In the genomic region with DNA sequence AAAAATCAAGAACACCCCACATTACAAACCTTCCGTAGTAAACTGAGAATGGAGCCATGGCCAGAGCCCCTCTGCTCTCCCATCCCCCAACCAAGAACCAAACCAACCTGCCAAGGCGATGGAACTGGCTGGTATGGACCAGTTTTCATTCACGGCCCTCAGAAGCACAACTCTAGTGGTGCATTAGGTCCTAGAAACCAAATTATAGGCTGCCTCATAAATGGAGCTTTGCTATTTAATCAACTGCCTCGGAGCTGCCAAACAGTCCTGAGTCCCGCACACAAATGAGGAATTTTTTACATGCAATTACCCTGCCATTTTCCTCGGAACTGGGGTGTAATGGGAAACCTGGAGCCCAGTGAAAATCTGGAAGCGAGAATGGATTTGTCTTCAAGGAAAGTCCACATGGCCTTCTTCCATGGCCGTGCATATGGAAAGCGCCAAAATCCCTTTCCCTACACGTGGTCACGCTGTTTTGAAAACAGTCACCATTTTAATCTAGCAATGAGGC, we compare ENCODE assay signal across 8 mouse cellular contexts. TPM values are rescaled to one million over a fixed set of nuclear protein-coding genes. Genes with fewer than 3 reads are reported as not detected.
A peak's percentile ranks its signal among the peaks of the same experiment; 100 is the strongest.
DNase-seq lines count a peak whose midpoint lies in the region; ATAC-seq lines count a peak whose summit lies in the region.

No protein-coding gene starts in this region.

- peak overlapping the region; percentile 100 for H3K9ac ChIP-seq in liver, embryonic 11.5 days (ENCODE audit: low read depth, low read length)
- H3K9ac ChIP-seq in stomach, embryonic 16.5 days (ENCODE audit: low read length): peak overlapping the region; percentile 100

- no peak for ATAC-seq in liver, embryonic 11.5 days (replicated peaks; ENCODE audit: low FRiP score)
- no peak for ATAC-seq in stomach, embryonic 16.5 days (ENCODE audit: insufficient read depth, low FRiP score)

- H3K4me3 ChIP-seq in forebrain, embryonic 10.5 days: peak overlapping the region; percentile 100
- H3K4me3 ChIP-seq in liver, embryonic 11.5 days (ENCODE audit: low read depth, low read length): peak overlapping the region; percentile 100
- H3K4me3 ChIP-seq in stomach, embryonic 16.5 days (replicated peaks; ENCODE audit: low read length): peak overlapping the region; percentile 74

- H3K4me2 ChIP-seq in liver, embryonic 11.5 days: peak overlapping the region; percentile 99
- H3K4me2 ChIP-seq in stomach, embryonic 16.5 days (ENCODE audit: low read depth, low read length): peak overlapping the region; percentile 95

- no peaks in the 10 kb centered on the region for H3K9me3 ChIP-seq in forebrain, embryonic 10.5 days
- no peaks in the 10 kb centered on the region for H3K9me3 ChIP-seq in liver, embryonic 11.5 days (ENCODE audit: control insufficient read depth, low read length)
- no peaks in the 10 kb centered on the region for H3K9me3 ChIP-seq in stomach, embryonic 16.5 days (replicated peaks; ENCODE audit: control insufficient read depth, low read length)

- peaks cover 8% of the 10 kb centered on the region; the same call in 1 of the 2 replicates for H3K36me3 ChIP-seq in forebrain, embryonic 10.5 days (replicated peaks)
- H3K36me3 ChIP-seq in liver, embryonic 11.5 days (ENCODE audit: control insufficient read depth, insufficient read depth, low read length): no peaks in the 10 kb centered on the region
- no peaks in the 10 kb centered on the region for H3K36me3 ChIP-seq in stomach, embryonic 16.5 days (ENCODE audit: control insufficient read depth, insufficient read depth, low read length)

- DNase-seq in layer of hippocampus, postnatal 10 days (ENCODE audit: low spot score in 2 of 2): peak; percentile 12 to 25
- no peak for DNase-seq in layer of hippocampus, adult 9-10 months (ENCODE audit: low spot score)
- DNase-seq in R1 (ENCODE audit: low read depth, low spot score): peak; percentile 57
- DNase-seq in forebrain, embryonic 10.5 days (ENCODE audit: extremely low spot score, low spot score): peak; percentile 49
- DNase-seq in liver, embryonic 11.5 days (ENCODE audit: low spot score): peak; percentile 60
- no peak for DNase-seq in left cerebral cortex, adult 11 months (ENCODE audit: low spot score)
- DNase-seq in layer of hippocampus, adult 18-20 months (ENCODE audit: low spot score in 2 of 2): no peak

- peaks cover 41% of the 10 kb centered on the region for H3K4me1 ChIP-seq in forebrain, embryonic 10.5 days
- peaks cover 19% of the 10 kb centered on the region for H3K4me1 ChIP-seq in liver, embryonic 11.5 days (replicated peaks; ENCODE audit: control insufficient read depth, insufficient read depth, low read length)
- H3K4me1 ChIP-seq in stomach, embryonic 16.5 days (ENCODE audit: control insufficient read depth, insufficient read depth, low read length): peaks cover 20% of the 10 kb centered on the region

- WGBS in forebrain, embryonic 10.5 days: 2% methylated on average over 11 of the region's 11 CpGs
- WGBS in liver, embryonic 11.5 days: 5% methylated on average over 11 of the region's 11 CpGs
- 4% methylated on average over 11 of the region's 11 CpGs for WGBS in stomach, embryonic 16.5 days

- H3K27me3 ChIP-seq in forebrain, embryonic 10.5 days (ENCODE audit: poor library complexity, severe bottlenecking): no peaks in the 10 kb centered on the region
- no peaks in the 10 kb centered on the region for H3K27me3 ChIP-seq in liver, embryonic 11.5 days (replicated peaks; ENCODE audit: control insufficient read depth, insufficient read depth, low read length)
- H3K27me3 ChIP-seq in stomach, embryonic 16.5 days (ENCODE audit: control insufficient read depth, insufficient read depth, low read length): no peaks in the 10 kb centered on the region

- peak overlapping the region; percentile 100 for H3K27ac ChIP-seq in forebrain, embryonic 10.5 days
- H3K27ac ChIP-seq in liver, embryonic 11.5 days (ENCODE audit: low read depth, low read length): peak overlapping the region; percentile 100
- H3K27ac ChIP-seq in stomach, embryonic 16.5 days (ENCODE audit: low read length): peak overlapping the region; percentile 100

RNA-seq across cellular contexts. Expression of gene Arid1a, which starts 0.7 kb away (rescaled TPM):
- 10 to 100 TPM; 74.6 to 76.4 TPM for total RNA-seq in layer of hippocampus, postnatal 10 days (2021)
- polyA plus RNA-seq in forebrain, embryonic 10.5 days (2016; fragmentation: Nextera tagmentation; extraction: Ambion mirVana): 35.3 and 38.8 TPM in 2 replicates
- 26.6 and 32.4 TPM in 2 replicates for polyA plus RNA-seq in liver, embryonic 11.5 days (2014; fragmentation: Nextera tagmentation; extraction: Ambion mirVana)
- 25.0 and 26.1 TPM in 2 replicates for polyA plus RNA-seq in stomach, embryonic 16.5 days (2015; fragmentation: Nextera tagmentation; extraction: Ambion mirVana)
- 10 to 100 TPM; 81.2 to 83.2 TPM for total RNA-seq in layer of hippocampus, adult 18-20 months (2021)

Comparison
In these comparisons a context has a peak if more than half of its experiments do, and no peak if none do; other contexts are left out.
1. DNase-seq: peak in layer of hippocampus, postnatal 10 days (2 of 2), R1 (single experiment), forebrain, embryonic 10.5 days (single experiment) and liver, embryonic 11.5 days (single experiment); none in layer of hippocampus, adult 9-10 months (single experiment), left cerebral cortex, adult 11 months (single experiment) and layer of hippocampus, adult 18-20 months (0 of 2).
2. Peak in every context shown above with its lines, with median percentiles within 50 percentile points of each other: H3K27ac ChIP-seq and H3K4me3 ChIP-seq.